Mouse (Mus musculus): Measurements from ENCODE around the gene Maea. TPM values are rescaled to one million over a fixed set of nuclear protein-coding genes. Genes with fewer than 3 reads are reported as not detected.

Maea gene
- 78.1 TPM for polyA plus RNA-seq (2017; shearing (Covaris generic))

GRCm38 (mm10) chr5:33335273-33335976 is at the start of gene Maea:
Gene Maea, plus strand, starts transcription at chr5:33335509.

GRCm38 (mm10) chr5:33378302-33378854 is 43.1 kb downstream of the Maea start, which contains the start of gene Uvssa:
Gene Uvssa, plus strand, starts transcription at chr5:33378549.

Other genes with a start within 250 kb of the Maea start
- not detected for gene Slc5a1, start 231.3 kb upstream of the Maea start, polyA plus RNA-seq (2017; shearing (Covaris generic))
- not detected for gene Spon2, start 117.1 kb upstream of the Maea start, polyA plus RNA-seq (2017; shearing (Covaris generic))
- 240 TPM for gene Ctbp1, start 60.5 kb upstream of the Maea start, polyA plus RNA-seq (2017; shearing (Covaris generic))
- 12.0 TPM for gene Uvssa, start 43.0 kb downstream of the Maea start, polyA plus RNA-seq (2017; shearing (Covaris generic))
- not detected for gene Nkx1-1, start 98.5 kb downstream of the Maea start, polyA plus RNA-seq (2017; shearing (Covaris generic))

Measured in effector memory CD4-positive, alpha-beta T cell, adult 5 months (primary cell).